Mouse (Mus musculus) cerebellum, postnatal 36 days (tissue): ENCODE data around the gene Emsy.

Experiments used
- DNase-seq, 2 experiments: peaks; one replicate each; pipeline ENCODE4 v3.0.0; 2021 to 2022; ENCODE audit warnings: mixed read lengths in 2 of 2

Emsy gene

GRCm38 (mm10) chr7:98667956-98668746 lies 11.6 kb upstream of the Emsy start:
- DNase-seq = no peak

GRCm38 (mm10) chr7:98665726-98666125 lies 9.1 kb upstream of the Emsy start:
- DNase-seq = no peak

GRCm38 (mm10) chr7:98665166-98665565 lies 8.6 kb upstream of the Emsy start:
- DNase-seq = no peak

- DNase-seq = peak; percentile 62 to 68
Observed at GRCm38 (mm10) chr7:98655681-98656530, 677 bp downstream of the Emsy start.

- DNase-seq = no peak
Observed at GRCm38 (mm10) chr7:98651651-98652050, 4.9 kb downstream of the Emsy start.

GRCm38 (mm10) chr7:98644238-98644637 lies 12.3 kb downstream of the Emsy start:
- no peak for DNase-seq

- DNase-seq = no peak
Observed at GRCm38 (mm10) chr7:98636607-98637006, 20.0 kb downstream of the Emsy start.

GRCm38 (mm10) chr7:98633032-98633431 lies 23.6 kb downstream of the Emsy start:
- DNase-seq = no peak

GRCm38 (mm10) chr7:98629947-98630346 lies 26.6 kb downstream of the Emsy start:
- no peak for DNase-seq

GRCm38 (mm10) chr7:98617739-98618138 lies 38.8 kb downstream of the Emsy start:
- no peak for DNase-seq

GRCm38 (mm10) chr7:98612936-98613335 lies 43.6 kb downstream of the Emsy start:
- DNase-seq = no peak

GRCm38 (mm10) chr7:98608520-98608919 lies 48.1 kb downstream of the Emsy start:
- no peak for DNase-seq

- DNase-seq = no peak
Observed at GRCm38 (mm10) chr7:98607158-98607557, 49.4 kb downstream of the Emsy start.

GRCm38 (mm10) chr7:98601715-98602114 lies 54.9 kb downstream of the Emsy start:
- DNase-seq = no peak

- DNase-seq = no peak
Observed at GRCm38 (mm10) chr7:98597402-98597801, 59.2 kb downstream of the Emsy start.

- no peak for DNase-seq
Observed at GRCm38 (mm10) chr7:98594731-98595130, 61.9 kb downstream of the Emsy start.

- DNase-seq = peak; percentile 37 to 49
Observed at GRCm38 (mm10) chr7:98593276-98593675, 63.3 kb downstream of the Emsy start.

- no peak for DNase-seq
Observed at GRCm38 (mm10) chr7:98589028-98589427, 67.6 kb downstream of the Emsy start.

GRCm38 (mm10) chr7:98586313-98586712 lies 70.3 kb downstream of the Emsy start:
- no peak for DNase-seq

GRCm38 (mm10) chr7:98584555-98584954 lies 72.0 kb downstream of the Emsy start:
- DNase-seq = no peak

- DNase-seq = no peak
Observed at GRCm38 (mm10) chr7:98581266-98581665, 75.3 kb downstream of the Emsy start.

GRCm38 (mm10) chr7:98580441-98580840 lies 76.1 kb downstream of the Emsy start:
- no peak for DNase-seq

GRCm38 (mm10) chr7:98579731-98580130 lies 76.9 kb downstream of the Emsy start:
- DNase-seq = no peak

- DNase-seq = no peak
Observed at GRCm38 (mm10) chr7:98577461-98577860, 79.1 kb downstream of the Emsy start.
